Mouse (Mus musculus): Measurements from ENCODE around the gene Cacna1e. TPM values are rescaled to one million over a fixed set of nuclear protein-coding genes. Genes with fewer than 3 reads are reported as not detected.

Cacna1e gene
- total RNA-seq, 2 experiments from 2014 or later, result 0.05 to 0.19 TPM

DNA sequence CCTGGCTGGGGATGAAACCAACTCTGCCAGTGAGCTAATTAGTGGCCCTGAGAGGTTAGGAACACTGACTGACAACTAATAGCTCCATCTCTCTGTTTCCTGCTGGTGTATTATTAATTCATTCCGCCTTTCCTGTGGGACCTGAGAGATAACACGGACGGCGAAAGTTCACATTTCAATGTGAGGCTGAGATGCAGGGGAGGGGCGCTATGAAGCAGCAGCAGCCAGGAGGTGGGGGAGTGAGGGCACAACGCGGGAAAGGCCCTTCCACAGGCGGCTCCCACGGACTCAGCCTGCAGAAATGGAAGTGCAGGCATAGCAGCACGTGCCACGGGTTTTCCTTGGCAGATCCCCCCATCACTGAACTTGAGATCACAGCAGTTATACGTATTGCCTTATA lies 99.4 kb downstream of the Cacna1e start:
- DNase-seq, result no peak

DNA sequence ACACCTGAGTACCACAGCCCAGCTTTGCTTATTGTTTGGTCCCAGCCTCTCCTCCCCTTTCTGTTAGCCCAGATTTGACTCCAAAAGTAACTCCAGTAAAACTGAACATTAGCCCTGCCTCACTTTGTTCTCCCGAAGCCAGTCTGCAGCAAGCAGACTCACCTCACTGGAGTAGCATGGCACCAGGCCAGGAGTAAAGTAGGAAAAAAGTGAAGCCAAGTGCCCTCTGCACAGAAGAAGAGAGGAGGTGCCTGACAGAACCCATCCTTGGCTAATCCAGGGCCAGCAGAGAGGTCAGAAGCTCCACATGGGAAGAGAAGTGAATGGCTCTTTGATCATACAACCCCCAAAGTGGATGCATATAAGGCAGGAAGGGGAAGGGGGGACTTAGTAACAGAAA lies 100.8 kb downstream of the Cacna1e start:
- no peak for DNase-seq

DNA sequence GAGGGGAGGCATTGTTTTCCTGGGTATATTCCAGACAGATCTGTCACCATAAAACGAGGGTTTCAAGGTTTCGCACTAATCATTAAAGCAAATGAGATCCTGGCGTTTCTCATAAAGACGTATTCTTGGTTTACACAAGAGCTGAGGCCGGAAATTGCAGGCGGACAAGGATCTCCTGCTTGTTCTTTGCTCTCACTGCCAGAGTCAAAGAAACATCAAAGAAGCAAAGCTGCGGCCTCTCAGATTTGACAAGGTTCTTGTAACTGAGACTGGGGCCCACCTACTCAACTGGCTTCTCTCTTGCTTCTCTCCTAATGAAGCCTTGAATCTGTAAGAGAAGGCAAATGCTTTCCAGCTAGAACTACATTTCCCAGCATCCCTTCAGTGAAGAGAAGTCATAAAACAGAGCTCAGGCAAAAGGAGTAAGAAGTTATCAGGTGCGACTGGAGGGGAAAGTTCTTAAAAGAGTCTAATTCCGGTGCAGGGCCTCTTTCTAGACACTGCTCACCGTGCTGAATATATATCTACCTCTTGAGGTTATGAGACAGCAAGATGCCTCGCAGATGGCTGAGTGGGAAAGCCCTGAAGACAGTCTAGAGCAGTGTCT lies 104.3 kb downstream of the Cacna1e start:
- DNase-seq, result no peak

DNA sequence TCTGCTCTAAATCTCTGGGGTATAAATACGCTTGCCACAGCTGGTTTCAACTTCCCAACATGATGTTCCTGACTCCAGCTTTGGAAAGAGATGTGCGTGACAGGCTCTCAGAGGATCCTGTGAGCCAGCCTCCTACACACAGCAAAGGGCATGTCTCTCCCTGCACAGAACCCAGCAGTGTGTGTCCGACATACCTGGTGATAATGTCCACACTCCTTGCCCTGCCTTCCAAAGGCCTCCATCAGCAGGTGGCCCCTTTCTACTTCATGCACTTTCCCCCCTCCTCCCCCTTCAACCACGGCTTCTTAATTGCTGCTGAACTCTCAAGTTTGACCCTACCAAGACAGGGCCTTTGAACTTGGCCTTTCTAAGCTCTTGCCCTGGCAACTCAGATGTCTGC lies 108.0 kb downstream of the Cacna1e start:
- no peak for DNase-seq

DNA sequence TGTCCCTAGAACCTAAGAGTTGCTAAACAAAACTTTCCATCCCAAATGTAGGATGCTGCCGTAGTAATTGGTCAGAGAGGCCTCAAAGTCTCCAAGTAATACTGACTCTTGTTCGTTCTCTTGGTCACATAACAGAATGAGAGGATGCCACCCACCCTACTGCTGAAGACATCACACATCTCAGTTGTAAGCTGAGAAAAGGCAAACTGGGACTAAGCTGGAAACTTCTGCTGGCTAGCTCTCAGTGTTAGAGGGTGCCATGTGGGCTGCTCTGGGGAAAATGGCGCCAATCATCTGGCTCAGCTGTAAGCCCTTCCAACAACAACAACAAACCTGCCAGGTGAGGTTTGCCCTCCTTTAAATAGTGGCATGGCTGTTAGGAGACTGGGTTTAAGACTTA lies 109.8 kb downstream of the Cacna1e start:
- DNase-seq, result no peak

DNA sequence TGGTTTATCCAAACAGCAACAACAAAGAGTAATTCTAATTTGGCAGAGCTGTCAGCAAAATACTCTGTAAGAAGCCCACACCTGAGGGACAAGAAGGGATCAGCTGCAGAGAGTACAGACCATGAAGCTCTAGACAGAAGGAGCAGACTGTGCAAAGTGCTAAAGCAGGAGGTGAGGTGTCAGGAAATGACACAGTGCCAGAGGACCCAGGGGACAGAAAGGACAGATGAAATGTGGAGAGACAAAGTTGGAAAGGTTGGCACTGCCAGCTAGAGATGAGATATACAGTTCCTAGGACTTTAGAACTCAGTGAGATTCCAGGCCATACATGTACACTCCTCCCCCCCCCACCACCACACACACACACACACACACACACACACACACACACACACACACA lies 113.2 kb downstream of the Cacna1e start:
- no peak for DNase-seq

DNA sequence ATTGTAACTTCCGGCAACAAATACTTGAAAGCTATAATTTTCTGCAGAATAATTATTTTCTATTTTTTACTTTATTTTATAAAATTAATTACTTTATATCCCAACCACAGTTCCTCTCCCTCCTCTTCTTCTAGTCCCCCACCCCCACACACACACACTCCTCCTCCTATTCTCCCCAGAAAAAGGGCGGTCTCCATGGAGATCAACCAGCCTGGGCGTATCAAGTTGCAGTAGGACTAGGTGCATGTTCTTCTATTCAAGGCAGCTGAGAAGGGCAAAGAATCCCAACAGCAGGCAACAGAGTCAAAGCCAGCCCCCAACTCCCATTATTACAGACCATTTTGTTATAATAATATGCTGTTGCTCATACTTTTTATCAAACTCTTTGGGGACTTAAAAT lies 113.8 kb downstream of the Cacna1e start:
- no peak for DNase-seq

DNA sequence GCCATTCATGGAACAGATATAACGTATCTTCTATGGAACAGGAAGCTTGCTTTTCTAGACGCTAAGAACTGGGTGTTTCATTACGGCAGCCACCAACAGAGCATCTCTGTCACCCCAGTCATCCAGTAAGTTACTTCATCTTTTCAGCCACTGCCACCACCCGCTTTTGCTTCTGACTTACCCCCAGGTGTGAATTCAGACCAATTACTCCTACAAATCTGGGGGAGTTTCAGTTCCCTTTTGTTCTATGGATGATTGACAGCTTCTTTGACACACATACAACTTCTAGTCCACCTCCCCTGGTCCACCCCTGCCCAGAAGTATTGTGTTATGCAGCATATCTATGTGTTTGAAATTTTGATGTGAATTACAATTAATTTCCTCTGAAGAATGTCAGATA lies 121.2 kb downstream of the Cacna1e start:
- no peak for DNase-seq

DNA sequence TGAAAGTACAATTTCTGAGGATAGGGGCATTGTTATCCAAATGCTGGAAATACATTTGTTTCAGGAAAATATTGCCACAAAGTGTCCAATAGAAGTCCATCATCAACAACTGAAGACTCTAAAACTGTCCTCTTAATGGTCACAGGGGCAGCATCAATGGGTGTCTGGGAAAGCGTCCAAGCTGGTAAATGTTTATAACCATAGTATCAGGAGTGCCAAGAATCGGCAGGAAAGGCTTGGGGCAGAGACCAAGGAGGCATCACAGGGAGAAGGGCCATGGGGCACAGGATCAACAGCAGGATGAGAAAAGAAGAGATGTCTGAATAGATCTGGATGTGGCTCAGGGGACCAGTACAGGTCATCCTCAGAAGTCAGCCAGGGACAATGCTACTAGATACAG lies 132.2 kb downstream of the Cacna1e start:
- no peak for DNase-seq

DNA sequence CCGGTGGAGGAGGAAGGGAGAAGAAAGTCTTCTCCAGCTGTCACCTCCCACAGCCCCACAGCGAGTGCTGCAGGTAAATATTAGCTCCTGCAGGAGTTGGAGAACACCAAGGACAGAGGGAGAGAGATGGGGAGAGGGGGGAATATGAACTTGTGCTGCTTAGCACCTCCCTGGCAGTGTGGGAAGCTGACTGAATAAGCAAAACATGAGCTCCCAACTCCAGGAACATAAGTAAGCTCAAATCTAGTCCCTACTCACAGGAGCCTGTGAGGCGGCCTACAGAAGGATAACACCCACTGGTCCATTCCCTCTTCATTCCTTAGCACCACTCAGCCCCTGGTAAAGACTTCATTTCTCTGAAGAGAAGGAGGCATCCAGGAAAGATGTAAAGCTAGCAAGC lies 135.8 kb downstream of the Cacna1e start:
- no peak for DNase-seq

DNA sequence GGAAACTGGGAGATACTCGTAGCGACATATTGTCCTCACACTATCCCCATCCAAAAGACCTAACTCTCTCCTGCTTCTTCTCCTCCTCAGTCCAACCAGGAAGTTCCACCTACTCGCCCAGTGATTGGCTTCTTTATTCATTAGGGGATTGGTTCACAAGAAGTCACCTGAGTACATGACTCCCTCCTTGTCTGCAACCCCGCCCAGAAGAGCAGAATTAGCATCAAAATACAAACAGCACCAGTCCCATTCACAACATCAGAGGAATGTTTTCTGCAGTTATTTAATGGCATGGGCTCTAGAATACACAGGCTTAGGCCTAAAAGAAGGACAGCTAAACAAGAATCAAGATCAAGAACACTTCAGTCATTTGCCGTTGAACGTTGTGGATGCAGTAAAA lies 139.1 kb downstream of the Cacna1e start:
- DNase-seq, result no peak

DNA sequence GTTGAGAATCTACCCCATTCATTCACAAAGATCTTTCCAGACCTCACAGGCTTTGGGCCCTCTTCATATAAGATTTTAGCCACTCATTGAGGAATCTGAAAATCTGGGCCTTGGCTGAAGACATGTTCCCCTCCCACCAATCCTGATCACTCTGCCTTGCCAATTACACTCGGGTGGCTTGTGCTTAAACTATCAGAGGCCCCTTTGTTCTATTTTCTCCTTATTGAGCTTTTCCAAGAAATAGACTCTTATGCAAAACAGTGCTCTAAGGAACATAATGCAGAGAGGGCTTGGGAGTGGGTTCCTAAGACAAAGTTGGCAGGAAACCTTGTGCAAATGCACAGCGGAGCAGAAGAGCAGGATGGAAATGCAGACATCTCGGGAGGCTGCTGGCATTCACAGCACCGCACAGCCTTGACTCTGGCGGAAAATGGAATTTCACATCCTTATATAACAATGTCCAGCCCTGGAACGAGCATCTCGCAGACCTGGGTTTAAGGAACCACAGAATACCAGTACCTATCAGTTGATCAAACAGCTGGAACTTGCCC lies 153.8 kb downstream of the Cacna1e start:
- DNase-seq, result no peak

DNA sequence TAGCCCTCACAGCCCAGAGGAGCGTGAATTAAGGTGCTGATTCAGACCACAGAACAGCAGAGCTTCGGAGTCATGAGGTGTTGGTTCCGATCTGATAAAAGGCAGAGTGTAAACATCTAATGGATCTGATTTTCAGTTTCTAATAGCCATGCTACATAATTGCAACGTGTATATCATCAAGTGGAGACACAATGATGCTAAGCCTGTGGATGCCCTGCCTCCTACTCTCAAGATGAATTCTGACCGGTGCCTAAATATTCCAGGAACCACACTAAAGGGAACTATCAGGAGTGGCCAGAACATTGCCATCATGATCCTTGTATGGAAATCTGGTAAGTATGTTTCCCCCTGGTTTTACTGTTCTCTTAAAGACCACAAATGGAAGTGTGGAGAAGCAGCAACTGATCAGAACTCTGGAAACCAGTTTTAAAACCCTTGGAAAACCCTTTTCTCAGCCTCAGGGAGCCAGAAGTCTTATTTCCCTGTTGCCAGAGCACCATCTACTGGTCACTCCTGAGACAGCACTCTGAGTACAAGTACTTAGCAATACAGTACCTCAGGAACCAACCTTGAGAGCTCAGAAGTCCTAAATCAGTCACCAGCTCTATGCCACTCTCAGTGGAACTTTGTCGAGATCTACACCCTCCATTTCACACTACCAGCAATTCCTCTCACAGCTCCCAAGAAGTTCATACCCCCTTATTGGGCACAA lies 154.9 kb downstream of the Cacna1e start:
- peak; percentile 26 for DNase-seq

DNA sequence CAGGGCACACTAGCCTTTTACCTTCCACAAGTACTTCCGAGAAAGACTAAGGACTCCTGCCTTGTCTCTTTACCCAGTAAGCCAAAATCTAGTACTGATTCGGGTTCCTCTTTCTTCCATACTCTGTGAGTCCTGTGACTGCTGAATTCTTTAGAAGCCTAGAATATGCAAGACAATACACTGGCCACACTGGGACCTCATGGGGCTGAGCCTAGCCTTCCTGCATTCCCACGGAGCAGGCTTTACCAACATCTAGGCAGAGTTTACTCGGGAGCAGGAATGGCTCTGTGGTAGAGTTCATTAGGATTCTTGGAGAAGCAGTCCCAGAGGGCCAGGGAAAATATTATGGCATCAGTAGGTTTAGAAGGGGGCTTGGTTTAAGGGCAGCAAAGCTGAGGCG lies 155.6 kb downstream of the Cacna1e start:
- DNase-seq, result no peak

DNA sequence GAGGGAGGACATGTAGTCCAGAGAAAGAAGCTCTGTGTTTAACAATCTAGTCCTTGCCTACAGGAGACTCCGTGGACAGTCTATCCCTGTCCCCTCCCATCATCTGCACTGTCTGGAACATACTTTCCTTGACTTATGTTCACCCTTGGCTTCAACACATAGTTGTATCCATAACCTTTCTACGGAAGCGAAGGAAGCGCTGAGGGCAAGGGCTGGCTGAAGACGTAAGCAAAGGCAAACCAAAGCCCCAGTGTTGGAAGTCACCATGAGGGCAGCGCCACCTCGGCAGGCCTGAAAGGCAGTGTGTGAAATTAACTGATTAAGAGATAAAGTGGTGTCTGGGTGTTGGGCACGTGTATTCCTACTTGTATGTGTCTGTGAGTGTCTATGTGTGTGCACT lies 156.6 kb downstream of the Cacna1e start:
- DNase-seq, result no peak

DNA sequence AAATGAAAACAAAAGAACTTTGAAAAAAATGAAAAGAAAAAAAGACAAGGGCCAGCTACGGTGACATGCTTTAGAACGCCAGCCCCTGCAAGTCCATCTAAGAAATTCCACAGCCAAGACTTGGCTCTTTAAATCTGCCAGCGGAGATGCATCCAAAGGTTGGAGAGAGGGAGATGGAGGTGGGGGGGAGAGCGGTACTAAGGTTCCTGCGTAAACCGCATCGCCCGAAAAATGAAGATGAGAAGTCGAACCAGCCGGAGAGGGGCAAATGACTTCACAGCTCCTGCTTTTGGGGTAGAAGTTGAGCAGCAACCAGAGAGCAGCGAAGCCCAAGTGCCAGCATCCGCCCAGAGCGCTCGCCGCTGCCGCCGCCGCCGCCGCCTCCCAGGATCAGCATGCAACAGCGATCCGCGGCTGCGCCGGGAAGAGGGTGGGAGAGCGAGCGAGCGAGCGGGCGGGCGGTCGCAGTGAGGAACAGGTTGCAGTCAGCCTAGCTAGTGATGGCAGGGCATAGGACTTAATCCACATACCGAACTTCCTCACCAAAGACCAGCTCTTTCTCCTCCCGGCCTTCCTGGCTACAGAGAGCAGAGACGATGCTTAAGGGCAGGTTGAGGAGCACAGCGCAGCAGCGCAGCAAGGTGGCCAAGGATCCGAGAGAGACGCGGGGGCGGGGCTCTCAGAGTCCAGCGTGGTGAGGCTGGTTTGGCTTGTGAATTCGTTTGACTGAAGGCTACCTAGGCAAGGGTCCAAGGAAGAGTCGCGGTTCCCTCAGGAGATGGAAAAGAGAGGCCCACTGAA lies 157.7 kb downstream of the Cacna1e start:
- DNase-seq, result no peak

DNA sequence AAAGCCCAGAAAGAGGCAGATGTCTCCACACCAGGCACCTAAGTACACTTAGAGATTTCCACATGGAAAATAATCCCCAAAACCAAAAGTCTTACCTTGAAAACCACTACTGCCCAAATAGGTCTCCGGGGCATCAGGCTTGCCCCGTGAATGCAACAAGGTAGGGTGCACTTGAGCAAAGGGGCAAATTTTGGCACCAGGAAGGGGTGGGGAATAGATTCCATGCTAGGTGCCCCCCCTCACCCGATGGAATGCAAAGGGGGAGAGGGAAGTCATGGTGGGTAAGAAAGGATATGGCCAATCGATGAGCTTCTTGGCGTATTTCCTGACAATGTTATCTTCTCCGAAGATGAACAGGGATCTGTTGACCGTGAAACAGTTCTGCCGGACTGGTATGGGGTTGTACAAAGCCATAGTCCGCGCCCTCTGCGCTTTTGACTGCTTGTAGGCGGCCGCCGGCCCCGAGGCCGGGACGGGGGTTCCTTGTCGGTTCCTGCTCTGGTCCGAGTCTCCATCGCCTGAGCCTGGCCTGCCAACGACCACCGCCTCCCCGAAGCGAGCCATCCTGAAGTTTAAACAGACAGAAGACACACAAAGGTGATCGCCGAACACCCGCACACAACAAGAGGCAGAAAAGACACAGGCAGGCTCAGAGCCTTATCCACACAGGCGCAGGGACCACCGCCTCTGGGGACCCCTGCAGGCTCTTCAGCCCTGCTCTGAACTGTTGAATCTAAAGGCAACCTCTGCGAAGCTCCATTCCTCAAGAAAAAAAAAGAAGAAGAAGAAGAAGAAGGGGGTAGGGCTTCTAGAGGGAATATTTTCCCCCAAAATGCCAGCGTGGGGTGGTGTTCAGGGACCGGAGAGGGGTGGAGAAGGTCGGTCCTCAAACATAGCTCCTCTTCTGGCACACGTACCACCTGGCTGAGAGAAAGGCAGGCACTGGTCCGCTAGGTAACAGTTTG lies 158.7 kb downstream of the Cacna1e start:
- no peak for DNase-seq

DNA sequence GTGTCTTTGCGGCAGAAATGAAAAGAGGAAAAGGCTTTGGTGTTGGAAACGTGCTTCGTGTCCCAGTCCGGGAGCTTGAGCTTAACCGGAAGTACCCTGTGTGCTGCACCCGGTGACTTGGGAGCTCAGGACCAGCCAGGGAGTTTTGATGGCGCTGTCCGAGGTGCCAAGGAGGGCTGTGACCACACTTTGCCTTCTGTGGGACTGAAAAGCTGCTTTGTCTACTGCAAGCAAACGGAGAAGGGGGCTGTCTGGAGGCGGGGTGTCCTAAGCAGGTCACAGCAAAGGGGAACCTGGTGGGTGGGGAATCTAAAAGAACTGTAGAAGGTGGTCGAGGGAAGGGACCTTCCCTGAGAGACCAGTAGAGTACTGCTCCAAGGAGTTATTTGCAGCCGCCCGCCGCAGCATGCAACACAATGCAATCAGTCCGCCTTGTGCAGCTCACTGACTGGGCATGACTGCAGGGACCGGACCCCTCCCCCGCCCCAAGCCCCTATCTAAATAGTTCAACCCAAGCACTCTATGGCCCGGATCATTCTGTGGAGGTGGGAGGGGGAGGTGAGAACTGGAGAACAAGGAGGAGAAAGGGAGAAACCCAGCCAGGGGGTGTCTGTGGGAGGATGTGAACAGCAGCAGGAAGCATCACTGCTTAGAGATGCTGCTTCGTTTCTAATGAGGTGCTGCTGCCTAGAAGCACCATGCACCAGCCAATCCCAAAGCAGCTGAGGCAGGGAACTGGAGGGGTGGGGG lies 160.6 kb downstream of the Cacna1e start:
- DNase-seq, result no peak

DNA sequence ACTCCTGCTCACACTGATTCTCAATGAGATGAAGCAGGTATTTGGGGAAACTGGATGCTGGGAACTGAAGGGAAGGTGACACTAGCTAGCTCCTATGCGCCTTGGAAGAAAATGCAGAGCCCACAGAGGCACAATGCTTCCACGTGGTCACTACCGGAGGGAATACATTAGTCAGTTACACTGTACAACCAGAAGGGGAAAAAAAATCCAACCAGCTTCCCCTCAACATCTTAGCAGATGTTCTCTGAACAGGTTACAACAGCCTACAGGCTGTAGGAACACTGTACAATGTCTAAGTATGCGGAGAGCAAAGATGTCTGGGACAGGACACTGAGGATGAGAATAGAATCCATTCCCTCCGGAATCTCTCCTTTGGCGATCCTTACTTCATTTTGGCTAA lies 161.2 kb downstream of the Cacna1e start:
- no peak for DNase-seq

DNA sequence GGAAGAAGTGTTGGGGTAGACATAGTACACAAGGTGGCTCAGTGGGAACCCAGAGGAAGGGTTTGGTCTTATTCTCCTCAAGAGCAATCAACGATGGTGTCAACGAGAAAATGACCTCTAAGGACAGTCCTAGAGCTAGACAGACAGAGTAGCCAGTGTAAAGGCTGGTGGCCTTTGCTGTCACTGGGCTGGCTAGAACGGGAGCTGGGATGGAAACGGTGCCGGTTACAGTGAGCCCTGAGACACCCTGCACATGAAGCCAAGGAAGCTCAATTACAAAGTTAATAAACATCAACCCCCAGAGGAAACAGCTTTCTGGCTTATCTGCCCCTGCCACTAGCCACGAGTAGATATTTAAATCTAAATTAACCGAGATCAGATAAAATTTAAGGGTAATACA lies 168.7 kb downstream of the Cacna1e start:
- no peak for DNase-seq

DNA sequence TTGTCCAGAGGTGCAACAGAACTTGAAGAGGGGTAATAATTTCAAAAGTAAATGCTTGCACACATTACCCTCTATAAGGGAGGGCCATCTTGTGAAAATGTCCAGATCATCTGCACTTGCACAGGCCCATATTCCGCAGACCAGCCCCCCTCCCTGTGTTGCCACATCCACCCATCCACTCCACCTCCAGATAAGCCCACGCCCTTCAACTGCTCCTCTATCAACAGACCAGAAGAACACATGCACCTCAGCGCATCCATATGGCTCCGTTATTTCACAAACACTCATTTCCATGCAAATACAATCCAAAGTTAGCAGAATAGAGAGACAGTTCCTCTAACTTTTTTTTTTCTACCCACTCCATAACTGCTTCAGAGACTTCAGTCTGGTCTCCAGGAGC lies 171.6 kb downstream of the Cacna1e start:
- DNase-seq, result no peak
